In the genomic region with DNA sequence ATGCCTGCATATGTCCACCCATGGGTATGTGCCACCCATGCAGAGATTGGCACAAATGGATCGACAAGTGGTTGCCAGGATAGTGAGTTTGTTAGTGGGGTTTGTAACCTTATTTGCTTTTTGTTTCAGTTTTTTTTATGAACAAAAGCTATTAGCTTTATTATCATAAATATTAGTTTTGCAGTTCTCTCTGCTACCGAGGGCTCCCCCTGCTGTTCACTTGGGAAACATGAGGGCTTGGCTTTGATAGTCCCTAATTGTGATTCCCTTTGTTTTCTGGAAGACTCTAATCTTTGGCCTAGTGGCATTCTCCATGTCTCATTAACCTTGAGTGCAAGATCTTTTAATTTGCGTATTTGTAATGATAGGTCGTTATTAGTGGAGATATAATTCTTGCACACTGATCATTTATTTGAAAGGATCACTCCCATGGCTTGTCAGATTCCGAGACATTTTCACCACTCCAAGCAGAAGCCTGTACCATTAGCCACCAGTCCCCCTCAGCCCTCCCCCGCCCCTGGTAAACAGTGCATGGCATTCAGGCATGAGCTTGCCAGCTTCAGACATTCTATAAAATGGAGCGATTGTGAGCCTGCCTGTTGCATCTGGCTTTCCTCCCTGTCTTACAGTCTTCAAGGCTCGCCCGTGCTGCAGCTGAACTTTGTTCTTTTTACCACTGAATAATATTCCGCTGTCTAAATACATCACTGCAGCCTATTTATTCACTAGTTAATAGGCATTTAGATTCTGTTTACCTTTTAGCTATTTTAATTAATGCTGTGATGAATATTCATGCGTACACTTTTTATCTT, we compare ENCODE assay signal across 8 mouse cellular contexts.
DNase-seq lines count a peak whose midpoint lies in the region; ATAC-seq lines count a peak whose summit lies in the region.

No protein-coding gene starts in this region.

- peak; percentile 14 to 62 for DNase-seq in spleen, adult 18-20 months
- DNase-seq in spleen, adult 12 weeks (ENCODE audit: low spot score): no peak
- peak; percentile 12 for DNase-seq in c-Kit-positive CD71-positive TER-119-positive erythroid progenitor cells, embryonic 14.5 days (ENCODE audit: low spot score)
- peak; percentile 74 for DNase-seq in kidney, postnatal 14 days
- DNase-seq in lung, adult 18-20 months: peak; percentile 44 to 51
- DNase-seq in ovary, postnatal 14 days (ENCODE audit: low spot score): peak; percentile 62
- DNase-seq in urinary bladder, postnatal 14 days (ENCODE audit: low spot score): peak; percentile 75

- peak; percentile 55; the same call in 1 of the 2 replicates for ATAC-seq in frontal cortex, adult (ENCODE audit: low TSS enrichment)
